Mouse (Mus musculus): ENCODE results near the gene Ceacam10. TPM values are rescaled to one million over a fixed set of nuclear protein-coding genes. Genes with fewer than 3 reads are reported as not detected.

Ceacam10 gene
- not detected for total RNA-seq (2023)

DNA sequence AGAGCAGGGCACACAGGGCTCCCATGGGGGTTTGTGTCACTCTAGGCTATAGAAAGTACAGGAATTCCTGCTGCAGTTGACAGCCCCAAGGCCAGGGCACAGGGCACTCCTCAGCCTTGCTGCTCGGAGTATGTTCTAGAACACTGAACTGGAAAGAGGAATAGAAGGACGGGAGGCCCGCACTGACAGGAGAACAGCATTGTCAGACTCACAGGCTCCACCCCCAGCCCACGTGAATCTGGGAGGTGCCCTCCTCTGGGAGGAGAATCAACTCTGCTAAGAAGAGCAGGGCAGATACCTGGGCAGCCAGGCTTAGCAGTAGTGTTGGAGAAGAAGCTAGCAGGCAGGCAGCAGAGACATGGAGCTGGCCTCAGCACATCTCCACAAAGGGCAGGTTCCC is at the start of gene Ceacam10:
Ceacam10 (plus strand) TSS at position 289 of the 400 bp plus-strand sequence.

DNA sequence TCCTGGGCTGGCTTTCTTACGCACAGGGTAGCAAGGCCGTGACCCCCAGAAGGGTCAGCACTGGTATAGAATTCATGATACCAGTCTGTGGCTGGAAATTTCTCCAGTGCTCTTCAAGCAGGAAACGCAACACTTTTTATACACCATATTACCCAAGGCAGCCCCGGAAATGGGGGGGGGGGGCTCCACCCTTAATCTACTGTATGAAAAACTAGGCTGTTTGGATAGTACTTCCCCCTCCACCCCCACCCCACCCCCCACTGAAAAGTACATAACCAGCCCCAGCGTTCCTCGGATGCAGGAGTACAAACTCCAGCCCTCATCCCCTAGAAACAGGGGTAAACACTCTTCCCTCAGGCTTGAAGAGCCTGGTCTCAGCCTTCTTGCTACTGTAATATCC is 16.8 kb upstream of the Ceacam10 start, which contains the start of gene Cd177:
Cd177 (minus strand) TSS at position 101 of the 400 bp plus-strand sequence.

Other genes starting within 250 kb of the Ceacam10 start
- gene Irgq, start 246.5 kb upstream of the Ceacam10 start, total RNA-seq (2023) = 12.6 TPM
- gene Pinlyp, start 231.1 kb upstream of the Ceacam10 start, total RNA-seq (2023) = not detected
- 45.6 TPM for gene Xrcc1, start 230.9 kb upstream of the Ceacam10 start, total RNA-seq (2023)
- gene Ethe1, start 189.7 kb upstream of the Ceacam10 start, total RNA-seq (2023) = 6.5 TPM
- not detected for gene Zfp575, start 189.6 kb upstream of the Ceacam10 start, total RNA-seq (2023)
- 13.4 TPM for gene Phldb3, start 166.4 kb upstream of the Ceacam10 start, total RNA-seq (2023)
- gene Lypd3, start 140.7 kb upstream of the Ceacam10 start, total RNA-seq (2023) = not detected
- gene Tex101, start 100.5 kb upstream of the Ceacam10 start, total RNA-seq (2023) = not detected
- gene BC049730, start 68.0 kb upstream of the Ceacam10 start, total RNA-seq (2023) = not detected
- gene Gm4763, start 50.3 kb upstream of the Ceacam10 start, total RNA-seq (2023) = not detected
- 2.2 TPM for gene Cd177, start 16.9 kb upstream of the Ceacam10 start, total RNA-seq (2023)
- gene Gm9844, start 85.0 kb downstream of the Ceacam10 start, total RNA-seq (2023) = not detected
- gene Lypd4, start 92.7 kb downstream of the Ceacam10 start, total RNA-seq (2023) = not detected
- not detected for gene Dmrtc2, start 92.9 kb downstream of the Ceacam10 start, total RNA-seq (2023)
- 3,592 TPM for gene Rps19, start 107.2 kb downstream of the Ceacam10 start, total RNA-seq (2023)
- 97.2 TPM for gene Cd79a, start 120.2 kb downstream of the Ceacam10 start, total RNA-seq (2023)
- 1,699 TPM for gene Arhgef1, start 125.7 kb downstream of the Ceacam10 start, total RNA-seq (2023)
- gene Gm4881, start 167.3 kb downstream of the Ceacam10 start, total RNA-seq (2023) = not detected
- gene Rabac1, start 195.5 kb downstream of the Ceacam10 start, total RNA-seq (2023) = 302 TPM
- gene Atp1a3, start 228.8 kb downstream of the Ceacam10 start, total RNA-seq (2023) = 5.9 TPM

All from CD4-positive naive resting alpha-beta T cell, adult 76 days (primary cell).